9 mouse cellular contexts compared by ENCODE assay signal in the genomic region with DNA sequence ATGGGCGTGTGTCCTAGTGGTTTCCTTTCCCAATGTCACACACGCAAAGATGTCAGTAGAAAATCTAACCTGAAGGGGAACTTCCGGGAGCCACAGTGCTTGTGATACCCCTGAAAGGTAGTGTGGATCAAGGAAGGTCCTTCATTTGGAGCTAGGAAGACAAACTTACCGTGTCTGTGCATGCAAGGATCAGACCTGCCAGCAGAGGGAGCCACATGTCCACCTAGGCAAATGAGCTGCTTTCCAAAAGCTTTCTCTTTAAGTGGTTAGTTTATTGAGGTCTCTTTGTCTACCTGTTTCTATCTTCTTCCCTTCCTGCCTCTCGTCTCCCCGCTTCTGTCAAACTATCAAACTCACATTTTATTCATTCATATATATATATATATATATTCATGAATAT. TPM values are rescaled to one million over a fixed set of nuclear protein-coding genes. Genes with fewer than 3 reads are reported as not detected.
A peak's percentile ranks its signal among the peaks of the same experiment; 100 is the strongest.
DNase-seq lines count a peak whose midpoint lies in the region; ATAC-seq and TF ChIP-seq lines count a peak whose summit lies in the region.
"Had no signal": no experiment of that assay in that cellular context is flagged by ENCODE, and none has a peak within 500 bp of the region (broad histone marks: within the 10 kb centered on the region; RNA-seq: fewer than 3 reads in every experiment).

No protein-coding gene starts in this region.

- DNase-seq in A20 (ENCODE audit: low read depth, low spot score), result peak; percentile 81
- DNase-seq in G1E (ENCODE audit: low spot score), result no peak
- peak; percentile 72 to 80 for DNase-seq in cerebellum, adult 18-20 months
- peak; percentile 84 to 90 for DNase-seq in frontal cortex, postnatal 36 days (ENCODE audit: low spot score in 2 of 2)
- peak; percentile 89 for DNase-seq in kidney, postnatal 14 days
- peak; percentile 80 for DNase-seq in liver, embryonic 13.5 days
- peak; percentile 67 for DNase-seq in retina, postnatal 7 days (ENCODE audit: low read depth, low spot score)
- peak; percentile 72 to 76 for DNase-seq in urinary bladder, adult 18-20 months (ENCODE audit: low spot score in 2 of 2)

- peak overlapping the region; percentile 60 for H3K9ac ChIP-seq in liver, embryonic 13.5 days
- H3K9ac ChIP-seq: lung, embryonic 15.5 days had no signal

- H3K4me2 ChIP-seq in liver, embryonic 13.5 days, result peak overlapping the region; percentile 59
- H3K4me2 ChIP-seq: lung, embryonic 15.5 days had no signal

- 8% methylated on average over 6 of the region's 6 CpGs for WGBS in liver, embryonic 13.5 days (ENCODE audit: insufficient replicate concordance)

- ATAC-seq in G1E (ENCODE audit: extremely low read depth, insufficient number of reproducible peaks, low FRiP score, poor library complexity, severe bottlenecking), result peak; percentile 15
- ATAC-seq in liver, embryonic 13.5 days (ENCODE audit: low read depth), result peak; percentile 43

- peaks cover 20% of the 10 kb centered on the region for H3K4me1 ChIP-seq in G1E (ENCODE audit: insufficient read depth, low read depth, low read length)
- peaks cover 28% of the 10 kb centered on the region for H3K4me1 ChIP-seq in liver, embryonic 13.5 days (replicated peaks)

- peak; percentile 96 for TF ChIP-seq CTCF in G1E (IDR thresholded peaks at IDR 0.05; ENCODE audit: low read depth, low read length)

- no peaks in the 10 kb centered on the region for H3K27me3 ChIP-seq in G1E (ENCODE audit: insufficient read depth, low read length)
- no peaks in the 10 kb centered on the region for H3K27me3 ChIP-seq in liver, embryonic 13.5 days
- H3K27me3 ChIP-seq: lung, embryonic 15.5 days had no signal

- no peaks in the 10 kb centered on the region for H3K9me3 ChIP-seq in G1E (replicated peaks)
- H3K9me3 ChIP-seq in liver, embryonic 13.5 days (replicated peaks), result no peaks in the 10 kb centered on the region
- H3K9me3 ChIP-seq: lung, embryonic 15.5 days had no signal

- H3K36me3 ChIP-seq in G1E (replicated peaks), result peaks cover 16% of the 10 kb centered on the region
- H3K36me3 ChIP-seq in liver, embryonic 13.5 days, result peaks cover 11% of the 10 kb centered on the region
- H3K36me3 ChIP-seq: lung, embryonic 15.5 days had no signal

- peak overlapping the region; percentile 99 for H3K27ac ChIP-seq in liver, embryonic 13.5 days
- H3K27ac ChIP-seq: lung, embryonic 15.5 days had no signal

- peak overlapping the region; percentile 41; the same call in 1 of the 2 replicates for H3K4me3 ChIP-seq in G1E (ENCODE audit: low read depth, low read length)
- H3K4me3 ChIP-seq in liver, embryonic 13.5 days (replicated peaks), result peak overlapping the region; percentile 18; the same call in 1 of the 2 replicates
- H3K4me3 ChIP-seq: lung, embryonic 15.5 days had no signal

RNA-seq across cellular contexts. Expression of a gene that starts 40.0 kb away (rescaled TPM):
- total RNA-seq in G1E (2014; fragmentation: Nextera tagmentation) (802 and 891 TPM in 2 replicates), G1E (2017) (150 and 168 TPM in 2 replicates)
- 93.2 and 99.6 TPM in 2 replicates for polyA plus RNA-seq in G1E (2012)
- polyA plus RNA-seq in liver, embryonic 13.5 days (2015; fragmentation: Nextera tagmentation; extraction: Ambion mirVana), result 178 and 188 TPM in 2 replicates

RNA-seq across cellular contexts. Expression of a gene that starts 54.4 kb away (rescaled TPM):
- total RNA-seq in G1E (2014; fragmentation: Nextera tagmentation) (242 and 246 TPM in 2 replicates), G1E (2017) (174 and 191 TPM in 2 replicates)
- 70.4 and 76.3 TPM in 2 replicates for polyA plus RNA-seq in G1E (2012)
- polyA plus RNA-seq in liver, embryonic 13.5 days (2015; fragmentation: Nextera tagmentation; extraction: Ambion mirVana), result 35.0 and 42.2 TPM in 2 replicates
